Mouse (Mus musculus): ENCODE measurements around the gene Tmem50a.

The Tmem50a gene

GRCm38 (mm10) chr4:134914864-134915209 is at the start of gene Tmem50a:
Gene Tmem50a, minus strand, starts transcription at chr4:134915024.
- DNase-seq, result peak; percentile 83

GRCm38 (mm10) chr4:134963021-134963776 is 48.4 kb upstream of the Tmem50a start:
- no peak for DNase-seq

- peak; percentile 43 for DNase-seq
These were observed 41.5 kb upstream of the Tmem50a start for GRCm38 (mm10) chr4:134956328-134956727.

GRCm38 (mm10) chr4:134955845-134956244 is 41.0 kb upstream of the Tmem50a start:
- DNase-seq, result no peak

GRCm38 (mm10) chr4:134955196-134955595 is 40.4 kb upstream of the Tmem50a start:
- DNase-seq, result no peak

GRCm38 (mm10) chr4:134954461-134954860 is 39.6 kb upstream of the Tmem50a start:
- peak; percentile 76 for DNase-seq

- DNase-seq, result no peak
These were observed 35.8 kb upstream of the Tmem50a start for GRCm38 (mm10) chr4:134950518-134951091.

- peak; percentile 68 for DNase-seq
These were observed 31.4 kb upstream of the Tmem50a start for GRCm38 (mm10) chr4:134946024-134946744.

- no peak for DNase-seq
These were observed 29.1 kb upstream of the Tmem50a start for GRCm38 (mm10) chr4:134943758-134944538.

GRCm38 (mm10) chr4:134939900-134940299 is 25.1 kb upstream of the Tmem50a start:
- no peak for DNase-seq

GRCm38 (mm10) chr4:134937240-134938176 is 22.7 kb upstream of the Tmem50a start:
- DNase-seq, result no peak

- DNase-seq, result peak; percentile 95
These were observed 16.1 kb upstream of the Tmem50a start, which contains the start of gene Syf2 for GRCm38 (mm10) chr4:134930684-134931481. Gene Syf2, plus strand, starts transcription at chr4:134930898.

- no peak for DNase-seq
These were observed 15.4 kb upstream of the Tmem50a start for GRCm38 (mm10) chr4:134930190-134930589.

GRCm38 (mm10) chr4:134929536-134929935 is 14.7 kb upstream of the Tmem50a start:
- DNase-seq, result no peak

- DNase-seq, result no peak
These were observed 13.6 kb upstream of the Tmem50a start for GRCm38 (mm10) chr4:134928464-134928836.

GRCm38 (mm10) chr4:134927815-134928463 is 13.1 kb upstream of the Tmem50a start:
- DNase-seq, result no peak

- no peak for DNase-seq
These were observed 10.4 kb upstream of the Tmem50a start for GRCm38 (mm10) chr4:134925206-134925605.

- peak; percentile 60 for DNase-seq
These were observed 9.4 kb upstream of the Tmem50a start for GRCm38 (mm10) chr4:134924019-134924741.

- DNase-seq, result peak; percentile 99
These were observed 8.6 kb upstream of the Tmem50a start, which contains the start of gene Rsrp1 for GRCm38 (mm10) chr4:134923258-134924018. Gene Rsrp1, plus strand, starts transcription at chr4:134923592.

All from cerebellum, adult 11-12 months (tissue).